Mouse (Mus musculus): Measurements from ENCODE around the gene Polr2g. TPM values are rescaled to one million over a fixed set of nuclear protein-coding genes. Genes with fewer than 3 reads are reported as not detected.

Polr2g gene
- polyA plus RNA-seq, 1 experiment from 2014 or later: 194 TPM

- H3K36me3 ChIP-seq (ENCODE audit: control insufficient read depth, insufficient read depth, low read length): 0 out of 2 replicates have a peak, but pooled peaks cover 3% of the 10 kb centered on the region
- DNase-seq (ENCODE audit: low spot score) (peak; percentile 95), ATAC-seq (ENCODE audit: low FRiP score) (peak; percentile 97)
- peak within 1 kb of the TSS; percentile 98 for H3K9ac ChIP-seq (ENCODE audit: low read depth, low read length)
- under 1% methylated on average over 69 of the region's 83 CpGs for WGBS
- peak within 1 kb of the TSS; percentile 98 for H3K27ac ChIP-seq (ENCODE audit: low read depth, low read length)
- H3K4me1 ChIP-seq (replicated peaks; ENCODE audit: control insufficient read depth, insufficient read depth, low read length): peaks cover 9% of the 10 kb centered on the region
- H3K4me3 ChIP-seq (ENCODE audit: low read depth, low read length): peak within 1 kb of the TSS; percentile 99
- no peaks in the 10 kb centered on the region for H3K9me3 ChIP-seq (ENCODE audit: control insufficient read depth, low read length)
- H3K4me2 ChIP-seq (replicated peaks; ENCODE audit: low read depth, low read length): peak within 1 kb of the TSS; percentile 77
- no peaks in the 10 kb centered on the region for H3K27me3 ChIP-seq (ENCODE audit: control insufficient read depth, insufficient read depth, low read length)
Observed at GRCm38 (mm10) chr19:8819596-8820423, 21.4 kb upstream of the Polr2g start, which contains the start of gene Hnrnpul2. Gene Hnrnpul2, plus strand, starts transcription at chr19:8820010.

- DNase-seq (ENCODE audit: low spot score): peak; percentile 97
- peaks cover 9% of the 10 kb centered on the region for H3K4me1 ChIP-seq (replicated peaks; ENCODE audit: control insufficient read depth, insufficient read depth, low read length)
- H3K36me3 ChIP-seq (ENCODE audit: control insufficient read depth, insufficient read depth, low read length): peaks cover 3% of the 10 kb centered on the region; the same call in 1 of the 2 replicates
Observed at GRCm38 (mm10) chr19:8818801-8819595, 20.6 kb upstream of the Polr2g start, which contains the start of gene Ttc9c. Gene Ttc9c, minus strand, starts transcription at chr19:8819333.

GRCm38 (mm10) chr19:8818301-8818798 is 20.0 kb upstream of the Polr2g start:
- peaks cover 4% of the 10 kb centered on the region; the same call in 1 of the 2 replicates for H3K36me3 ChIP-seq (ENCODE audit: control insufficient read depth, insufficient read depth, low read length)
- DNase-seq (ENCODE audit: low spot score) (no peak), ATAC-seq (ENCODE audit: low FRiP score) (no peak)
- peak overlapping the region; percentile 98 for H3K27ac ChIP-seq (ENCODE audit: low read depth, low read length)
- peaks cover 9% of the 10 kb centered on the region for H3K4me1 ChIP-seq (replicated peaks; ENCODE audit: control insufficient read depth, insufficient read depth, low read length)
- no peaks in the 10 kb centered on the region for H3K27me3 ChIP-seq (ENCODE audit: control insufficient read depth, insufficient read depth, low read length)
- H3K4me2 ChIP-seq (replicated peaks; ENCODE audit: low read depth, low read length): peak overlapping the region; percentile 77
- WGBS: 38% methylated on average over 14 of the region's 14 CpGs
- peak overlapping the region; percentile 99 for H3K4me3 ChIP-seq (ENCODE audit: low read depth, low read length)
- H3K9ac ChIP-seq (ENCODE audit: low read depth, low read length): peak overlapping the region; percentile 71
- H3K9me3 ChIP-seq (ENCODE audit: control insufficient read depth, low read length): no peaks in the 10 kb centered on the region

More at GRCm38 (mm10) chr19:8818801-8819595, 20.6 kb upstream of the Polr2g start, which contains the start of gene Ttc9c:
- Histone ChIP-seq H3K9ac (ENCODE audit: low read depth, low read length) (peak within 1 kb of the TSS; percentile 98), H3K4me3 (ENCODE audit: low read depth, low read length) (peak within 1 kb of the TSS; percentile 99), H3K4me2 (replicated peaks; ENCODE audit: low read depth, low read length) (peak within 1 kb of the TSS; percentile 77), H3K27me3 (ENCODE audit: control insufficient read depth, insufficient read depth, low read length) (no peaks in the 10 kb centered on the region), H3K9me3 (ENCODE audit: control insufficient read depth, low read length) (no peaks in the 10 kb centered on the region), H3K27ac (ENCODE audit: low read depth, low read length) (peak within 1 kb of the TSS; percentile 98)
- peak; percentile 94 for ATAC-seq (ENCODE audit: low FRiP score)
- under 1% methylated on average over 33 of the region's 33 CpGs for WGBS

GRCm38 (mm10) chr19:8817001-8817400 is 18.6 kb upstream of the Polr2g start:
- no peak for DNase-seq (ENCODE audit: low spot score)
- peaks cover 4% of the 10 kb centered on the region; the same call in 1 of the 2 replicates for H3K36me3 ChIP-seq (ENCODE audit: control insufficient read depth, insufficient read depth, low read length)
- H3K4me3 ChIP-seq (ENCODE audit: low read depth, low read length): no peak overlapping the region
- no peak overlapping the region for H3K27ac ChIP-seq (ENCODE audit: low read depth, low read length)
- H3K9ac ChIP-seq (ENCODE audit: low read depth, low read length): no peak overlapping the region; the same call in 1 of the 2 replicates
- WGBS: 87% methylated on average over 3 of the region's 3 CpGs
- ATAC-seq (ENCODE audit: low FRiP score): no peak
- no peaks in the 10 kb centered on the region for H3K27me3 ChIP-seq (ENCODE audit: control insufficient read depth, insufficient read depth, low read length)
- peaks cover 9% of the 10 kb centered on the region; the same call in 1 of the 2 replicates for H3K4me1 ChIP-seq (replicated peaks; ENCODE audit: control insufficient read depth, insufficient read depth, low read length)
- no peaks in the 10 kb centered on the region for H3K9me3 ChIP-seq (ENCODE audit: control insufficient read depth, low read length)
- peak overlapping the region; percentile 15; the same call in 1 of the 2 replicates for H3K4me2 ChIP-seq (replicated peaks; ENCODE audit: low read depth, low read length)

GRCm38 (mm10) chr19:8815812-8816211 is 17.4 kb upstream of the Polr2g start:
- no peak overlapping the region for H3K27ac ChIP-seq (ENCODE audit: low read depth, low read length)
- 88% methylated on average over 11 of the region's 11 CpGs for WGBS
- H3K36me3 ChIP-seq (ENCODE audit: control insufficient read depth, insufficient read depth, low read length): peaks cover 9% of the 10 kb centered on the region; the same call in 1 of the 2 replicates
- ATAC-seq (ENCODE audit: low FRiP score) (no peak), DNase-seq (ENCODE audit: low spot score) (no peak)
- no peak overlapping the region for H3K4me3 ChIP-seq (ENCODE audit: low read depth, low read length)
- no peaks in the 10 kb centered on the region for H3K27me3 ChIP-seq (ENCODE audit: control insufficient read depth, insufficient read depth, low read length)
- peaks cover 9% of the 10 kb centered on the region; the same call in 1 of the 2 replicates for H3K4me1 ChIP-seq (replicated peaks; ENCODE audit: control insufficient read depth, insufficient read depth, low read length)
- no peaks in the 10 kb centered on the region for H3K9me3 ChIP-seq (ENCODE audit: control insufficient read depth, low read length)
- H3K9ac ChIP-seq (ENCODE audit: low read depth, low read length): no peak overlapping the region
- no peak overlapping the region for H3K4me2 ChIP-seq (replicated peaks; ENCODE audit: low read depth, low read length)

GRCm38 (mm10) chr19:8806810-8807209 is 8.4 kb upstream of the Polr2g start:
- Histone ChIP-seq H3K9ac (ENCODE audit: low read depth, low read length) (no peak overlapping the region), H3K4me1 (replicated peaks; ENCODE audit: control insufficient read depth, insufficient read depth, low read length) (no peaks in the 10 kb centered on the region), H3K27ac (ENCODE audit: low read depth, low read length) (no peak overlapping the region), H3K9me3 (ENCODE audit: control insufficient read depth, low read length) (no peaks in the 10 kb centered on the region), H3K4me3 (ENCODE audit: low read depth, low read length) (no peak overlapping the region), H3K27me3 (ENCODE audit: control insufficient read depth, insufficient read depth, low read length) (no peaks in the 10 kb centered on the region), H3K4me2 (replicated peaks; ENCODE audit: low read depth, low read length) (no peak overlapping the region), H3K36me3 (ENCODE audit: control insufficient read depth, insufficient read depth, low read length) (0 out of 2 replicates have a peak, but pooled peaks cover 7% of the 10 kb centered on the region)
- ATAC-seq (ENCODE audit: low FRiP score) (no peak), DNase-seq (ENCODE audit: low spot score) (no peak)
- 95% methylated on average over 5 of the region's 5 CpGs for WGBS

GRCm38 (mm10) chr19:8803879-8804660 is 5.7 kb upstream of the Polr2g start:
- no peaks in the 10 kb centered on the region for H3K9me3 ChIP-seq (ENCODE audit: control insufficient read depth, low read length)
- 95% methylated on average over 11 of the region's 11 CpGs for WGBS
- H3K9ac ChIP-seq (ENCODE audit: low read depth, low read length): no peak overlapping the region
- no peak overlapping the region for H3K27ac ChIP-seq (ENCODE audit: low read depth, low read length)
- no peak overlapping the region for H3K4me2 ChIP-seq (replicated peaks; ENCODE audit: low read depth, low read length)
- no peak for DNase-seq (ENCODE audit: low spot score)
- H3K4me1 ChIP-seq (replicated peaks; ENCODE audit: control insufficient read depth, insufficient read depth, low read length): no peaks in the 10 kb centered on the region
- no peaks in the 10 kb centered on the region for H3K36me3 ChIP-seq (ENCODE audit: control insufficient read depth, insufficient read depth, low read length)
- no peak for ATAC-seq (ENCODE audit: low FRiP score)
- H3K4me3 ChIP-seq (ENCODE audit: low read depth, low read length): no peak overlapping the region
- no peaks in the 10 kb centered on the region for H3K27me3 ChIP-seq (ENCODE audit: control insufficient read depth, insufficient read depth, low read length)

Measured in hindbrain, embryonic 11.5 days (tissue).